Mouse (Mus musculus) lung, embryonic 16.5 days (tissue): Measurements from ENCODE around the gene Arhgef5. TPM values are rescaled to one million over a fixed set of nuclear protein-coding genes. Genes with fewer than 3 reads are reported as not detected.

Experiments used
- ATAC-seq: fragments of 200-750 bp; cut with Nextera tagmentation; 2 replicates; pipeline ENCODE4 v1.8.0; 2017; ENCODE audit warnings: low read depth, mild to moderate bottlenecking, moderate library complexity
- H3K27ac ChIP-seq: fragments of 300-500 bp; sonication (generic); 2 replicates; pipeline ENCODE4 v1.5.1; 2014; ENCODE audit warnings: mild to moderate bottlenecking, control low read depth, low read length
- H3K27me3 ChIP-seq: fragments of 300-500 bp; sonication (generic); 2 replicates; pipeline ENCODE4 v1.6.1; 2014; ENCODE audit warnings: low read depth, low read length, mixed read lengths; ENCODE audit not compliant: control insufficient read depth, insufficient read depth
- H3K36me3 ChIP-seq: fragments of 300-500 bp; sonication (generic); 2 replicates; pipeline ENCODE4 v1.6.1; 2014; ENCODE audit warnings: low read length; ENCODE audit not compliant: control insufficient read depth, insufficient read depth
- H3K4me1 ChIP-seq: fragments of 300-500 bp; sonication (generic); replicated peaks from 2 replicates; pipeline ENCODE4 v1.6.1; 2014; ENCODE audit warnings: low read length, mixed read lengths; ENCODE audit not compliant: control insufficient read depth, insufficient read depth
- H3K4me2 ChIP-seq: fragments of 300-500 bp; sonication (generic); 2 replicates; pipeline ENCODE4 v1.6.1; 2014; ENCODE audit warnings: low read depth, low read length, control low read depth
- H3K4me3 ChIP-seq: fragments of 300-500 bp; sonication (generic); 2 replicates; pipeline ENCODE4 v1.5.1; 2014; ENCODE audit warnings: mild to moderate bottlenecking, low read length, control low read depth
- H3K9ac ChIP-seq: fragments of 300-500 bp; sonication (generic); 2 replicates; pipeline ENCODE4 v1.6.1; 2014; ENCODE audit warnings: low read length, control low read depth
- H3K9me3 ChIP-seq: fragments of 300-500 bp; sonication (generic); 2 replicates; pipeline ENCODE4 v1.6.1; 2016; ENCODE audit warnings: low read length; ENCODE audit not compliant: control insufficient read depth
- WGBS: fragments of 180-500 bp; shearing (Covaris S2); extraction: QIAGEN DNeasy Blood & Tissue Kit; methylation state at CpG from one replicate; pipeline ENCODE4 v1.1.7; 2014; 5-methylcytosine and 5-hydroxymethylcytosine counted together
- polyA plus RNA-seq: library from polyadenylated mRNA; unstranded; fragments of >200 nt; fragmentation: Nextera tagmentation; extraction: Ambion mirVana; gene quantifications from 2 replicates; pipeline ENCODE4 v1.2.1, GENCODE M21; 2015

Gene Arhgef5
- polyA plus RNA-seq, 1 experiment from 2014 or later: 25.0 TPM

GRCm38 (mm10) chr6:43309454-43309853 lies 44.1 kb downstream of the Arhgef5 start, which contains the start of gene Nobox:
Gene Nobox, minus strand, starts transcription at chr6:43309554.
- no peaks in the 10 kb centered on the region for H3K36me3 ChIP-seq
- 58% methylated on average over 16 of the region's 16 CpGs for WGBS
- no peak within 1 kb of the TSS for H3K9ac ChIP-seq
- H3K4me2 ChIP-seq: no peak within 1 kb of the TSS
- no peaks in the 10 kb centered on the region for H3K9me3 ChIP-seq
- peak; percentile 25 for ATAC-seq
- no peak within 1 kb of the TSS for H3K4me3 ChIP-seq
- H3K27ac ChIP-seq: no peak within 1 kb of the TSS
- 0 out of 2 replicates have a peak, but pooled peaks cover 4% of the 10 kb centered on the region for H3K4me1 ChIP-seq
- no peaks in the 10 kb centered on the region for H3K27me3 ChIP-seq

DNA sequence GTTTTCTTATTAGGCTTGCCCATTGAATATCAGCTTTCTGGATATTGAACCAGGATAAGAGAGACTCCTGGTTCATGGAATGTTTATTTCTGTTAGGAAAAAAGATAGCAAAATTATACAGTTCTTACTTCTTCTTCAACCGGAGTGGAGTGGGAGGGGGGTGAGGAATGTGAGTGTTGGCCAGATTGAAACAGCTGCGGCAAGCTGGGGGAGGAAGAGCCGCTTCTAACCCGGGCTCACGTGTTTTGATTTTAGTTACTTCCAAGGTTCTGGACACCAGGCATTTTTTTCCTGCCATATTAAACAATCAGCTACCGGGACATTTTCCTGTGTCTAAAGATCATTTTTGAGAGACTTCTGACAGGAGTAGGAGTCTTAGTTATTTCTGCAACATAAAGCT lies 44.7 kb downstream of the Arhgef5 start:
- H3K4me2 ChIP-seq: no peak overlapping the region
- no peak overlapping the region for H3K4me3 ChIP-seq
- H3K9me3 ChIP-seq: no peaks in the 10 kb centered on the region
- 0 out of 2 replicates have a peak, but pooled peaks cover 4% of the 10 kb centered on the region for H3K4me1 ChIP-seq
- H3K36me3 ChIP-seq: no peaks in the 10 kb centered on the region
- H3K9ac ChIP-seq: no peak overlapping the region
- no peak overlapping the region for H3K27ac ChIP-seq
- ATAC-seq: peak; percentile 59
- no peaks in the 10 kb centered on the region for H3K27me3 ChIP-seq
- WGBS: 17% methylated on average over 6 of the region's 6 CpGs

DNA sequence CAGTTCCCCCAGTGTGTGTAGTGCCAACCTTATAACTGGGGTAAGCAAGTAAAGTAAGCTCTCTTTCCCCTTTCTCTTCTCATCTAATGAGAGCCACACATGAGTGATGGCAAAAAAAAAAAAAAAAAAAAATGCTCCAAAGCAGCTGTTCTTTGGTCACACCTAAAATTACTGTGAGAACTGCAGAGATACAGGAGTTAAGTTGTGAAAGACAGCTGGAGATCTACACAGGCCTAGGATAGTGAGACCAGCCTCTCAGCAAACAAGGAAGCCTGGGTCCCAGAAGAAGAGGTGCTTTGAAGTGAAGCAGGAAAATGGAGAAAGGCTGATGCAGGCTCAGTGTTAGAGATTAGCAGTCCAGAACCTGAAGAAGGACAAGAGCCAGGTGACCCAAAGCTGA lies 47.2 kb downstream of the Arhgef5 start:
- Histone ChIP-seq H3K27ac (no peak overlapping the region), H3K9me3 (no peaks in the 10 kb centered on the region), H3K4me2 (no peak overlapping the region), H3K4me3 (no peak overlapping the region), H3K4me1 (0 out of 2 replicates have a peak, but pooled peaks cover 4% of the 10 kb centered on the region), H3K36me3 (no peaks in the 10 kb centered on the region), H3K27me3 (no peaks in the 10 kb centered on the region), H3K9ac (no peak overlapping the region)
- no peak for ATAC-seq

DNA sequence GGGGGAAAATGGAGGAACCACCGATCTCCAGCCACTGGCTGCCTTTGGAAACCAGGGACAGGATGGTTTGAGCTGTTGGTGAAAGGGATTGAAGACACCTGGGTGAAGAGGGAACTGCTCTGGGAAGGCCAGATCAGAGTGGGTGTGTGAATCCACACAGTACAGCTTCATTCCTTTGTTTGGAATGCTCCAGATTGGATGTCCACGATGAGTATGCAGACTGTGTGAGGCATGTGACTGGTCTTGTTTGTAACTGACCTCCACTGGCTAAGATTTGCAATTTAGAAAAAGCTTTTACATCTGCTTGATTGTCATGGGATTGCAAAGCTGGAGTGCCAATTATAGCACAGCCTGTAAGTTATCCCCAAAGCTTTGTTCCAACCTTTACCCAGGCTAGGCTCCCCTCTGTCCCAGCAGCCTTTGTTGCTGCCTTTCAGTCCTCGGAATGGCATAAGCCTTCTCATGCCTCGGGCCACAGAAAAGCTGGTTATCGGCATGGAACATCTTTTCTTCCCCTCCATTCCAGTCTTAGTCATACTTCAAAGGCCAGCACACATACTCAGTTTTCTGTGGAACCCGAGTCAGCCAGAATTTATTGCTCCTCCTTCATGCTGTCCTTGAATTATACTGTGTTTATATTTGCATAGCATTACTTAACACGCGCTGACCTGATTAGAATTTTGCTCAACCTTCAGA lies 47.7 kb downstream of the Arhgef5 start:
- Histone ChIP-seq H3K9ac (no peak overlapping the region), H3K36me3 (no peaks in the 10 kb centered on the region), H3K4me3 (no peak overlapping the region), H3K4me1 (0 out of 2 replicates have a peak, but pooled peaks cover 4% of the 10 kb centered on the region), H3K4me2 (no peak overlapping the region), H3K27ac (no peak overlapping the region), H3K9me3 (no peaks in the 10 kb centered on the region), H3K27me3 (no peaks in the 10 kb centered on the region)
- ATAC-seq: peak; percentile 69
- WGBS: 56% methylated on average over 8 of the region's 8 CpGs

GRCm38 (mm10) chr6:43333479-43333878 lies 68.1 kb downstream of the Arhgef5 start:
- Histone ChIP-seq H3K27ac (0 out of 2 replicates have a peak overlapping the region, but pooled peaks have one; percentile 23), H3K9ac (no peak overlapping the region), H3K9me3 (no peaks in the 10 kb centered on the region), H3K4me1 (peaks cover 12% of the 10 kb centered on the region), H3K27me3 (no peaks in the 10 kb centered on the region), H3K4me3 (no peak overlapping the region), H3K36me3 (no peaks in the 10 kb centered on the region), H3K4me2 (no peak overlapping the region)
- WGBS: 54% methylated on average over 4 of the region's 4 CpGs
- ATAC-seq: 0 out of 2 replicates have a peak, but pooled peaks have one; percentile 39

GRCm38 (mm10) chr6:43335619-43336234 lies 70.3 kb downstream of the Arhgef5 start:
- 0 out of 2 replicates have a peak, but pooled peaks have one; percentile 17 for ATAC-seq
- Histone ChIP-seq H3K27ac (no peak overlapping the region), H3K27me3 (no peaks in the 10 kb centered on the region), H3K9ac (no peak overlapping the region), H3K36me3 (no peaks in the 10 kb centered on the region), H3K4me1 (peaks cover 14% of the 10 kb centered on the region), H3K4me3 (no peak overlapping the region), H3K4me2 (no peak overlapping the region), H3K9me3 (no peaks in the 10 kb centered on the region)
- 47% methylated on average over 3 of the region's 3 CpGs for WGBS

- Histone ChIP-seq H3K9ac (no peak overlapping the region), H3K4me2 (peak overlapping the region; percentile 29; the same call in 1 of the 2 replicates), H3K27me3 (no peaks in the 10 kb centered on the region), H3K36me3 (no peaks in the 10 kb centered on the region), H3K4me3 (no peak overlapping the region; the same call in 1 of the 2 replicates), H3K27ac (0 out of 2 replicates have a peak overlapping the region, but pooled peaks have one; percentile 37), H3K4me1 (peaks cover 14% of the 10 kb centered on the region), H3K9me3 (no peaks in the 10 kb centered on the region)
- WGBS: 13% methylated on average over 10 of the region's 10 CpGs
- peak; percentile 92 for ATAC-seq
Observed at GRCm38 (mm10) chr6:43337491-43337961, 72.1 kb downstream of the Arhgef5 start.

- H3K9ac ChIP-seq: no peak overlapping the region
- 48% methylated on average over 2 of the region's 2 CpGs for WGBS
- no peak overlapping the region for H3K4me3 ChIP-seq
- no peak overlapping the region for H3K4me2 ChIP-seq
- peaks cover 19% of the 10 kb centered on the region for H3K4me1 ChIP-seq
- no peaks in the 10 kb centered on the region for H3K9me3 ChIP-seq
- H3K27me3 ChIP-seq: no peaks in the 10 kb centered on the region
- ATAC-seq: no peak
- H3K36me3 ChIP-seq: no peaks in the 10 kb centered on the region
- H3K27ac ChIP-seq: no peak overlapping the region
Observed at GRCm38 (mm10) chr6:43338804-43339203, 73.4 kb downstream of the Arhgef5 start.
